ENCODE assay signal across 9 mouse cellular contexts in genomic region chr3:107605304-107605703, GRCm38 (mm10). TPM values are rescaled to one million over a fixed set of nuclear protein-coding genes. Genes with fewer than 3 reads are reported as not detected.
DNase-seq lines count a peak whose midpoint lies in the region; ATAC-seq and TF ChIP-seq lines count a peak whose summit lies in the region.
"Had no signal": no experiment of that assay in that cellular context is flagged by ENCODE, and none has a peak within 500 bp of the region (broad histone marks: within the 10 kb centered on the region; RNA-seq: fewer than 3 reads in every experiment).

No protein-coding gene starts in this region.

- no peak for TF ChIP-seq EP300 in lung, postnatal 0 days (IDR thresholded peaks at IDR 0.05)

- DNase-seq in forebrain, embryonic 10.5 days (ENCODE audit: extremely low spot score, low spot score), result peak; percentile 67
- DNase-seq in urinary bladder, postnatal 14 days (ENCODE audit: low spot score), result peak; percentile 54
- no peak for DNase-seq in urinary bladder, postnatal 10 days (ENCODE audit: low spot score)
- DNase-seq in induced T-regulatory cell, adult 2 months (ENCODE audit: low read depth), result peak; percentile 78
- DNase-seq in lung, postnatal 0 days (ENCODE audit: low spot score), result peak; percentile 50
- peak; percentile 23 for DNase-seq in spleen, adult 12 weeks (ENCODE audit: low spot score)

- H3K36me3 ChIP-seq in forebrain, embryonic 10.5 days (replicated peaks), result peaks cover 17% of the 10 kb centered on the region
- H3K36me3 ChIP-seq in forebrain, embryonic 15.5 days, result no peaks in the 10 kb centered on the region
- H3K36me3 ChIP-seq in lung, postnatal 0 days (ENCODE audit: insufficient read depth, low read length), result no peaks in the 10 kb centered on the region

- ATAC-seq in forebrain, embryonic 15.5 days (replicated peaks), result no peak
- no peak for ATAC-seq in lung, postnatal 0 days

- no peak overlapping the region for H3K4me3 ChIP-seq in forebrain, embryonic 10.5 days
- no peak overlapping the region for H3K4me3 ChIP-seq in forebrain, embryonic 15.5 days
- H3K4me3 ChIP-seq in cortical plate, adult 2 months (ENCODE audit: insufficient read depth, low read length), result no peak overlapping the region
- H3K4me3 ChIP-seq in lung, postnatal 0 days (ENCODE audit: low read depth, low read length), result no peak overlapping the region

- 6% methylated on average over 4 of the region's 4 CpGs for WGBS in forebrain, embryonic 10.5 days
- 7% methylated on average over 4 of the region's 4 CpGs for WGBS in forebrain, embryonic 15.5 days
- WGBS in lung, postnatal 0 days, result 8% methylated on average over 4 of the region's 4 CpGs

- no peaks in the 10 kb centered on the region for H3K9me3 ChIP-seq in forebrain, embryonic 10.5 days
- H3K9me3 ChIP-seq in forebrain, embryonic 15.5 days, result no peaks in the 10 kb centered on the region
- H3K9me3 ChIP-seq in lung, postnatal 0 days (ENCODE audit: low read length), result no peaks in the 10 kb centered on the region

- peaks cover 25% of the 10 kb centered on the region for H3K4me1 ChIP-seq in forebrain, embryonic 10.5 days
- no peaks in the 10 kb centered on the region for H3K4me1 ChIP-seq in forebrain, embryonic 15.5 days
- no peaks in the 10 kb centered on the region for H3K4me1 ChIP-seq in cortical plate, adult 2 months (ENCODE audit: control insufficient read depth, insufficient read depth, low read length)
- no peaks in the 10 kb centered on the region for H3K4me1 ChIP-seq in lung, postnatal 0 days (ENCODE audit: insufficient read depth, low read depth, low read length)

- H3K27ac ChIP-seq in forebrain, embryonic 10.5 days, result no peak overlapping the region
- H3K27ac ChIP-seq in forebrain, embryonic 15.5 days (replicated peaks), result no peak overlapping the region
- H3K27ac ChIP-seq in cortical plate, adult 2 months (ENCODE audit: insufficient read depth, low read length), result no peak overlapping the region
- H3K27ac ChIP-seq in lung, postnatal 0 days (ENCODE audit: low read length), result no peak overlapping the region

- no peak for TF ChIP-seq POLR2A in cortical plate, adult 2 months (IDR thresholded peaks at IDR 0.05; ENCODE audit: extremely low read depth, insufficient read depth, low read length)

- H3K27me3 ChIP-seq in forebrain, embryonic 10.5 days (ENCODE audit: poor library complexity, severe bottlenecking), result peaks cover 31% of the 10 kb centered on the region
- H3K27me3 ChIP-seq in forebrain, embryonic 15.5 days, result peaks cover 4% of the 10 kb centered on the region
- peaks cover 4% of the 10 kb centered on the region for H3K27me3 ChIP-seq in lung, postnatal 0 days (replicated peaks; ENCODE audit: insufficient read depth, low read length)

- no peak overlapping the region for H3K4me2 ChIP-seq in forebrain, embryonic 15.5 days (replicated peaks)
- H3K4me2 ChIP-seq in lung, postnatal 0 days (replicated peaks; ENCODE audit: low read depth, low read length), result no peak overlapping the region

- H3K9ac ChIP-seq in forebrain, embryonic 15.5 days (replicated peaks), result no peak overlapping the region
- no peak overlapping the region for H3K9ac ChIP-seq in lung, postnatal 0 days (replicated peaks; ENCODE audit: low read depth)

- TF ChIP-seq CTCF in cortical plate, adult 2 months (IDR thresholded peaks at IDR 0.05; ENCODE audit: extremely low read depth, insufficient read depth, low read length), result peak; percentile 77
- TF ChIP-seq CTCF in lung, postnatal 0 days (IDR thresholded peaks at IDR 0.05), result peak; percentile 89

RNA-seq across cellular contexts. Expression of gene Alx3, which starts 10.5 kb away (rescaled TPM):
- polyA plus RNA-seq in forebrain, embryonic 10.5 days (2016; fragmentation: Nextera tagmentation; extraction: Ambion mirVana), result 41.0 and 41.6 TPM in 2 replicates
- polyA plus RNA-seq in forebrain, embryonic 15.5 days (2015; fragmentation: Nextera tagmentation; extraction: Ambion mirVana), result 2.5 and 3.1 TPM in 2 replicates
- polyA plus RNA-seq in cortical plate, adult 2 months (2012; rRNA removed), result 0.89 and 1.4 TPM in 2 replicates
- polyA plus RNA-seq in lung, postnatal 0 days (2015; fragmentation: Nextera tagmentation; extraction: Ambion mirVana), result not detected in 2 replicates

RNA-seq across cellular contexts. Expression of gene Gm10961, which starts 25.8 kb away (rescaled TPM):
- polyA plus RNA-seq in forebrain, embryonic 10.5 days (2016; fragmentation: Nextera tagmentation; extraction: Ambion mirVana), result not detected in 2 replicates
- polyA plus RNA-seq in forebrain, embryonic 15.5 days (2015; fragmentation: Nextera tagmentation; extraction: Ambion mirVana), result not detected in 2 replicates
- not detected in 2 replicates for polyA plus RNA-seq in cortical plate, adult 2 months (2012; rRNA removed)
- polyA plus RNA-seq in lung, postnatal 0 days (2015; fragmentation: Nextera tagmentation; extraction: Ambion mirVana), result not detected in 2 replicates
- polyA plus RNA-seq: stomach, embryonic 16.5 days had no signal

RNA-seq across cellular contexts. Expression of gene Strip1, which starts 26.2 kb away (rescaled TPM):
- polyA plus RNA-seq in forebrain, embryonic 10.5 days (2016; fragmentation: Nextera tagmentation; extraction: Ambion mirVana), result 69.0 and 70.5 TPM in 2 replicates
- 148 and 149 TPM in 2 replicates for polyA plus RNA-seq in forebrain, embryonic 15.5 days (2015; fragmentation: Nextera tagmentation; extraction: Ambion mirVana)
- 73.7 and 79.9 TPM in 2 replicates for polyA plus RNA-seq in cortical plate, adult 2 months (2012; rRNA removed)
- 24.9 and 26.9 TPM in 2 replicates for polyA plus RNA-seq in lung, postnatal 0 days (2015; fragmentation: Nextera tagmentation; extraction: Ambion mirVana)

RNA-seq across cellular contexts. Expression of gene Ubl4b, which starts 50.4 kb away (rescaled TPM):
- 0.46 and 0.54 TPM in 2 replicates for polyA plus RNA-seq in forebrain, embryonic 10.5 days (2016; fragmentation: Nextera tagmentation; extraction: Ambion mirVana)
- 0.13 TPM in 1 of 2 replicates, not detected in the other for polyA plus RNA-seq in forebrain, embryonic 15.5 days (2015; fragmentation: Nextera tagmentation; extraction: Ambion mirVana)
- 0.08 TPM in 1 of 2 replicates, not detected in the other for polyA plus RNA-seq in cortical plate, adult 2 months (2012; rRNA removed)
- not detected in 2 replicates for polyA plus RNA-seq in lung, postnatal 0 days (2015; fragmentation: Nextera tagmentation; extraction: Ambion mirVana)
- polyA plus RNA-seq: stomach, embryonic 16.5 days had no signal

Comparison
In these comparisons a context has a peak if more than half of its experiments do, and no peak if none do; other contexts are left out.
1. RNA of gene Alx3, which starts 10.5 kb away (polyA plus RNA-seq): 41.0 to 41.6 TPM in forebrain, embryonic 10.5 days; 2.5 to 3.1 TPM in forebrain, embryonic 15.5 days, 0.89 to 1.4 TPM in cortical plate, adult 2 months and not detected in lung, postnatal 0 days; every median in the first group is over 10 times any median in the second.